28 mouse cellular contexts compared by ENCODE assay signal in genomic region chr8:27909347-27909945, GRCm38 (mm10).
DNase-seq lines count a peak whose midpoint lies in the region; ATAC-seq lines count a peak whose summit lies in the region.
"Had no signal": no experiment of that assay in that cellular context is flagged by ENCODE, and none has a peak within 500 bp of the region (broad histone marks: within the 10 kb centered on the region; RNA-seq: fewer than 3 reads in every experiment).

No protein-coding gene starts in this region.

- no peaks in the 10 kb centered on the region for H3K36me3 ChIP-seq in embryonic facial prominence, embryonic 11.5 days (replicated peaks; ENCODE audit: control insufficient read depth, insufficient read depth, low read depth, low read length)
- H3K36me3 ChIP-seq: G1E; hindbrain, embryonic 12.5 days; kidney, embryonic 15.5 days; lung, embryonic 15.5 days; midbrain, embryonic 15.5 days; neural tube, embryonic 13.5 days had no signal

- no peak for ATAC-seq in embryonic facial prominence, embryonic 11.5 days (replicated peaks; ENCODE audit: insufficient number of reproducible peaks, low FRiP score, low TSS enrichment, low read depth)
- ATAC-seq: activated CD4-positive, CD25-positive, alpha-beta regulatory T cell, adult 4 months; forebrain, postnatal 0 days; intestine, postnatal 0 days; midbrain, embryonic 15.5 days; Patski had no signal

- H3K4me3 ChIP-seq in embryonic facial prominence, embryonic 11.5 days (ENCODE audit: low read depth, low read length) = no peak overlapping the region
- H3K4me3 ChIP-seq: hindbrain, embryonic 12.5 days; kidney, embryonic 15.5 days; left cerebral cortex, adult 2 months; lung, embryonic 15.5 days; midbrain, embryonic 15.5 days; myocyte; neural tube, embryonic 13.5 days had no signal

- 24% methylated on average over 2 of the region's 2 CpGs for WGBS in embryonic facial prominence, embryonic 11.5 days

- H3K9ac ChIP-seq in embryonic facial prominence, embryonic 11.5 days (replicated peaks; ENCODE audit: low read length) = no peak overlapping the region
- H3K9ac ChIP-seq: forebrain, postnatal 0 days; hindbrain, embryonic 12.5 days; kidney, embryonic 15.5 days; liver, embryonic 14.5 days; lung, embryonic 15.5 days; midbrain, embryonic 15.5 days; neural tube, embryonic 13.5 days had no signal

- no peak overlapping the region for H3K4me2 ChIP-seq in embryonic facial prominence, embryonic 11.5 days (ENCODE audit: low read depth, low read length)
- H3K4me2 ChIP-seq: hindbrain, embryonic 12.5 days; kidney, embryonic 15.5 days; lung, embryonic 15.5 days; midbrain, embryonic 15.5 days; neural tube, embryonic 13.5 days had no signal

- no peaks in the 10 kb centered on the region for H3K27me3 ChIP-seq in embryonic facial prominence, embryonic 11.5 days (ENCODE audit: control insufficient read depth, insufficient read depth, low read length)
- H3K27me3 ChIP-seq: hindbrain, embryonic 12.5 days; kidney, embryonic 15.5 days; lung, embryonic 15.5 days; midbrain, embryonic 15.5 days; neural tube, embryonic 13.5 days; Patski had no signal

- H3K9me3 ChIP-seq in embryonic facial prominence, embryonic 11.5 days (replicated peaks; ENCODE audit: control insufficient read depth, low read length) = no peaks in the 10 kb centered on the region
- H3K9me3 ChIP-seq: G1E; hindbrain, embryonic 12.5 days; kidney, embryonic 15.5 days; lung, embryonic 15.5 days; midbrain, embryonic 15.5 days; neural tube, embryonic 13.5 days had no signal

- no peaks in the 10 kb centered on the region for H3K4me1 ChIP-seq in embryonic facial prominence, embryonic 11.5 days (ENCODE audit: control insufficient read depth, insufficient read depth, low read length)
- H3K4me1 ChIP-seq: hindbrain, embryonic 12.5 days; kidney, embryonic 15.5 days; lung, embryonic 15.5 days; midbrain, embryonic 15.5 days; neural tube, embryonic 13.5 days had no signal

- peak; percentile 16 for DNase-seq in embryo, embryonic 10 days (ENCODE audit: low spot score)
- DNase-seq in embryo, embryonic 9.5 days (ENCODE audit: extremely low spot score) = no peak
- DNase-seq in R1 (ENCODE audit: low read depth, low spot score) (peak; percentile 77), liver (no peak)
- DNase-seq in embryonic facial prominence, embryonic 11.5 days (ENCODE audit: low spot score) = peak; percentile 32
- DNase-seq in mesoderm, embryonic 11.5 days (ENCODE audit: low read depth, low spot score) = peak; percentile 34
- DNase-seq in layer of hippocampus, postnatal 36 days = no peak
- DNase-seq: adrenal gland, adult 8-10 months; cerebellum, adult 8-10 months; forebrain, postnatal 0 days; kidney, postnatal 36 days; lung, postnatal 4 days; retina, postnatal 1 day; right cerebral cortex, postnatal 25 days; spleen, adult 18-20 months; thymus, postnatal 14 days had no signal

- H3K27ac ChIP-seq in embryonic facial prominence, embryonic 11.5 days (replicated peaks; ENCODE audit: low read depth, low read length) = no peak overlapping the region
- H3K27ac ChIP-seq: hindbrain, embryonic 12.5 days; kidney, embryonic 15.5 days; left cerebral cortex, adult 2 months; liver, embryonic 14.5 days; lung, embryonic 15.5 days; midbrain, embryonic 15.5 days; neural tube, embryonic 13.5 days had no signal

Comparison
In these comparisons a context has a peak if more than half of its experiments do, and no peak if none do; other contexts are left out.
1. DNase-seq: peak in embryo, embryonic 10 days (single experiment), R1 (single experiment), embryonic facial prominence, embryonic 11.5 days (single experiment) and mesoderm, embryonic 11.5 days (single experiment); none in embryo, embryonic 9.5 days (single experiment), liver (single experiment) and layer of hippocampus, postnatal 36 days (0 of 2).